Mouse (Mus musculus) skeletal muscle tissue, adult 2 months (tissue): ENCODE results near the gene Tspan18.
A peak's percentile ranks its signal among the peaks of the same experiment; 100 is the strongest.

Source experiments
- DNase-seq: peaks from one replicate; pipeline ENCODE4 v3.0.0-alpha.2; 2012; ENCODE audit warnings: low read depth, low spot score

The Tspan18 gene

DNA sequence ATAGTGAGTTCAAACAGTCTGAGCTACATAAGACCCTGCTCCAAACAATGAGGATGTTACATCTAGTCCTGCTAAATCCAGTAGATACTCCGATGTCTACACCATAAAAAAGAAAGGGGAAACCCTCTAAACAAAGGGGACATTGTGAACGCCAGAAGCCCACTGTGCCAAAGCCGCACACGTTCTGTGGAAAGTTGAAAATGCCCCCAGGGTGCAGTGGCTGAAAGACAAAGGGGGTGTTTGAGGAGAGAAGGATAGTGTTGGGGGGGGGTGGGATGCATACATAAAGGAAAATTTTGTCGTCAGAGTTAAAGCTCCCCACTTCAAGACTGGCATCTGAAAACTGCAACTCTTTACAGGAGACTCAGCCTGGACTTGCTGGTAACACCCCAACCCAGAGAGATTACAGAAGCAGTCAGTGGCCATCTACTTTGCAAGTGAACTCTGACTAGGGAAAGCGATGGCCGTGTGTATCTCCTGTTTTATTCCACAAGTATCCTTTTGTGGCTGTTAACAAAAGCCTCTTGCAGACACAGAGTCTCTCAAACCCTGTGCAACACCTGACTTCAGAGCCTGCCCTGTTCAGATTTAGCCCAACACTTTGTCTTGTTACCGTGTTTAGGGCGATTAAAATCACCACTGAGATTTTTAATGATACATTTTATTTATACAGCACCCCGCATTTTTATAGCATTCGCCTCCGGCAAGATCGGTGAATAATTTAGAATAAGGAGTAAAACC lies 42.9 kb downstream of the Tspan18 start:
- no peak for DNase-seq

DNA sequence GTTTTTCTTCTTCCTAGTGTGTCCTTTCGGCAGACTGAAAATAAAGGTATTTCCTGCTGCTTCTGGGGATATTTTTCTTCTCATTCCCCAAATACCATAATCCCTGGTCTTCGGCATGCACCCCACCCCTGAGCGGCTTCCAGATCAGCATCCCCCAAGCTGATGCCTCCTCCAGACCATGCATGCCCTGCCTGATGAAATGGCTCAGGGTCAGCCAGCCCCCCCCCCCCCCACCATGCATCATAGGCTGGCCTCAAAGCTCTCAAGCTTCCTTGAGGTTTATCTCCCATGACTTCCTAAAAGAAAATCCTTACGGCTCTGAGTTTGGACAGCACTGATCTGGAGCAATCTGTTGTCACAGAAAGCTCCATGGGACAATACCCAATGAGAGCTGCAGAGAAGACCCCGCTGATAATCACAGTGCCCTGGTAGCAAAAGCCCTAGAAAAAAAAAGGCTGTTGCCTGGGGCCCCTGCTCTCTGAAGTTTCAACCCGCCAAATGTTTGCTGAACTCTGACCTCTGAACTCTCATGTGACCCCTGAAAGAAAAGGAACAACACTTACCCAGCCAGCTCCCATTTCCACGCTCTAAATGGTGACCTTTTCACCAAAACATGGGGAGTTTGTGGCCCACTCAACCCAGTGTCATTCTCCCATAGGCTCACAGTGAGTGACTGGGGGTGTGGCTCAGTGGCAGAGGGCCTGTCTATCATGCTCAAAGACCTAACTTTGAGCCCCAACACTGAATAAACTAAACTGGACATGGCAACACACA lies 43.8 kb downstream of the Tspan18 start:
- no peak for DNase-seq

DNA sequence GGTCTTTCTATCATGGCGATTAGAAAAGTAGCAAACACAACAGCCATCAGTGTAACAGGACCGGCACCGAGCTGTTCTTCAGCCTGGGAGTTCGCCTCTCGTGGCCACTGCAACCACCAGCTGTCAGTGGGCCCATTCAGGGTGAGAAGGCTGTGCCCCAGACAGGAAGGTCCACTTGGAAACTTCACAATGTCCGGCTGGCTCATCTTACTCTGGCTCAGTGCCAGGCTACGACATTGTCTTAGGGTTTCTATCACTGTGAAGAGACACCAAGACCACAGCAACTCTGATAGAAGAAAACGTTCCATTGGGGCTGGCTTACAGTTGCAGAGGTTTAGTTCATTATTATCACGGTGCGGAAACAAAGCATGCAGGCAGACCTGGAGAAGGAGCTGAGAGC lies 45.1 kb downstream of the Tspan18 start:
- DNase-seq: no peak

DNA sequence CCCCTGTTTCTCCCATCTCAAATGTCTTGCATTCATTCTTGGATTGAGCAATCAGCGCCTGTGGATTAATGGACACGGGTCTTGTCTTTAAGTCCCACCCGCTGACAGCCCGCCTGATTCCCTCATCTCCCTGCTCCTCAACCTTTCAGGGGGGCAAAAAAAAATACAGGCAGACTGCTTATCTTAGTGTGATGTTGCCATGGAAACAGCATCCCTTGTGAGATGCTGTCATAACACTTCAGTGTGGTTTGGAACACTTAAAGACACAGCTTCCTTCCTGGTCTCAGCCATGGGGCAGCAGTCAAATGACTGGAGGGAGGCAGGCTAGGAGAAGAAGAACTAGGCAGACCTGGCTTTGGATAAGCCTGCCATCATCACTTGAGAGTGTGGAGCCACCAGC lies 47.0 kb downstream of the Tspan18 start:
- no peak for DNase-seq

DNA sequence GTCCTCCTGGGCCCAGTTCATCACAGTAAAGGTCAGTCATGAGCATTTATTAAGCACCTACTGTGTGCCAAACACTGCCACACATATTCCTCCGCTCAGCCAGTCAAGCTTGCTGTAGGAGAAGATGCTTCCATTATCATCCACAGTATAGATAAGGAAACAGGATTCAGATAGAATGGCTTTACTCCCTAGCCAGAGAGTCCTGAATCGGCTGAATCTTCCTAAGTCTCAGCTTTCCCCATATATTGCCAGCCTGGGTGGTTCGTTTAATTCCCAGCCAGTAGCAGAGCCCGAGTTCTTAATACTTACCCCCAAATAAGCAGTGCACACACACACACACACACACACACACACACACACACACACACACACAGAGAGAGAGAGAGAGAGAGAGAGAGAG lies 47.6 kb downstream of the Tspan18 start:
- no peak for DNase-seq

DNA sequence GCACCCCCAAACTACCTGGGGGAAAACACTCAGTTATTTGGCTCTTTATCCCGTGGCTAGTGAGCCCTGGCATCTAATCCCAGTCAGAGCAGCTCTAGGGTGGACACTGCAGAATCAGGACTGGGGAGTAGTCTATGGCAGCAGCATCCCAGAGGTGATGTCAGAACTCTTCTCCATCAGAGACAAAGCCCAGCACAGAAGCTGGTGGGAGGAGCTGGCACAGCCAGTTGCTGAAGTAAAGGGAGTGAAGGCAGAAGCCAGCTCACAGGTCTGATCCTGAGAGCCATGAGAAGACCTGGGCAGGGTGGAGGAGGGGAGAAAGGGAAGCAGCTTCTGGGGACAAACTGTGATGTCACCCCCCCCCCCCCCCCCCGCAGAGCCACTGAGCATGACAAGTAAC lies 48.0 kb downstream of the Tspan18 start:
- no peak for DNase-seq

DNA sequence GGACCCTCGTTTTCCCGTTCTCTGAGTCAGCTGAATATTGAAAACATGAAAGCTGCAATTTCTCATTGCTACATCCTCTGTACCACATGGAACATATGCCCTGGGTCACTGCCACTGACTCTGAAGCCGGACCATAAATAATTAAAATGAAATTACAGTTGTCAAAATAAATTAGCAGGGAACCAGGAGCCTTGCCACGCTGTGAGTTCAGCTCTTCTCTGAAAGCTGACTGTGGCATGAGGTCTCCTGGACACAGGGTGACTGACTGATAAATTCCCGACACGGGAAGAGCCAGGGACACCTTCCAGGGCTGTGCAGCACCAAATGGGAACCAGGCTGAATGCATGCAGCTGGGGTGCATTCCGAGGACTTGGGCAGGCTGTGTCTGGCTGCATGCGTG lies 48.5 kb downstream of the Tspan18 start:
- no peak for DNase-seq

DNA sequence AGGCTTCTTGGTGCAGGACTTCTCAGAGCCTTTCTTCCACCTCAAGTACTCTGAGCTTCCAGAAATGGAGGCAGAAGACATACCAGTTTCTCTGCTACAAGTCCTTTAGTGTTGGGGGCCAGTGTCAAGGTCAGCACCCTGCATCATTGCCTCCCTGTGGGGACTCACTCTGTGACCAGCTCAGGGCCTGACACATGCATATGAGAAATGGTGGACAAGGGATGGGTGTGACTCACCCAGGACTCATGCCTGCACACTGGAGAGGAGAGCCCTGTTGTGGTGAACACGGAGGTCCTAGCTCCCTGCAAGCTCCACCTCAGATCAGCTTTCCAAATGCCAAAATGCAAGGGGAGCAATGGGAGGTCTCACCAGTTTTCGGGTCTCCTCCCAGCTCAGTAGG lies 49.7 kb downstream of the Tspan18 start:
- DNase-seq: no peak

DNA sequence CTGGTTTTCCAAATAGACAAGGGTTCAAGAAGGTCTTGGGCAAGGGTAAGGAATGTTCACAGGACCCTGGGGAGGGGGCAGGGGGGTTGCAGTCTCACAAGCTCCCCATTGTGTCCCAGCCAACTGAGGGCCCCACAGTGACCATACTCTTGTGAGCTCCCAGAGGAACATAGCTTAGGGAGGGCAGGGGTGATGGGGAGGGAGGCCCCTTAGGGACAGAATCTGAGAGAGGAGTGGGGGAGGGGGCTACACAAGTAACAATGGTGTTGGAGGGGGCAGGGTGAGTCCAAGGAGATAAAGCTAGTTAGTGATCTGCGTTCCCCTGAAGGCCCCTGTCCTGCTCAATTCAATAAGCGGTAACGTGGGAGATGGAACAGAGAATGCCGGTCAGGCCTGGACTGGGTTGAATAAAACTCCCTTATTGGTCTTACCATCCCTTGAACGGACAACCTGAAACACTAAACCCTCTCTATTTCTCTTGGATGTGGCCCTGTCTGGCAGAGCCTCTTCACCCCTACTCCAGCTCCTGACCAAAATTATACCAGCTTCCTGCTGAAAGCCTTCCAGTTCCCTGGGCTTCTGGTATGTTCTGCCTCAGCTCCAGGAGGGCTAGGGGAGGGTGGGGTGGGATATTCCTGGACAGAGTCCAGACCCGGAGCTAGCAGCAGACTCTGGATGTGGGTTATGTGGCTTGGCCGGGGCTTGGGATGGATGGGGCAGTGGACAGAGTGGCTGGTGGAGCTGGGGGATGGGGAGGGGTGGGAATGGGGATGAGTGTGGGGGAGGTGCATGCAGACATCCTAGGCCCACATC lies 50.6 kb downstream of the Tspan18 start:
- no peak for DNase-seq

DNA sequence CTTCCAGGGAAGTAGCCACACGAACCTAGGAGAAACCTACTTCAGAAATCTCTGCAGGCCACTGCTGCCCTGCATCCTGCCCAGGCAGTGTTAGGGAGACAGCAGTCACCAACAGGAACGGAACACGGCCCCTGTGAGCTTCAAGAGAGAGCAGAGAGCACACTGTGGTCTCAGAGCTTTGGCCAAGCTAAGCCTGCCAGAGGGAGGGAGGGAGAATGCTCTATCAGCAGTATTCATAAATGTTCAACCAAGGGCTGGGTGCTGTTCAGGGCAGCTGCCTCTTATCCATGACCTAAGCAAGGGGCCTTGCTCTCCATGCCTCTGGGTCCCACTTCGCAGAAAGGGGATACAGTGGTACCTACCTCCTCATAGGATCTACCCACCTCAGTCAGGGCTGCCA lies 51.7 kb downstream of the Tspan18 start:
- DNase-seq: no peak

DNA sequence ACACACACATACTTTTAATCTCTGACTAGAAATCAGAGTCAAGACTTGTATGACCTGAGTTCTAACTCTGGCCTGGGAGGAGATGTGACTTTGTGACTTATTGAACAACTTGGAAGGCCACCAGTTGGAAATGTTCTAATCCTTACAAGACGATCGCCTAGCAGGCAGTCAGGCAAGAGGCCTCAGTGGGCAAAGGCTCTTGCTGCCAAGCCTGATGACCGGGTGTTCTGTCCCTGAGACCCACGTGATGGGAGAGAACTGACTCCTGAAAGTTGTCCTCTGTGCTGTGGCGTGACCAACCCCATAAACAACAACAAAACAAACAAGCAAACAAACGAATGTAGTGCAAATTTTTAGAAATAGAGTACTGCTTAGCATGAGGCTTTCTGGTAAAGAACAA lies 52.8 kb downstream of the Tspan18 start:
- no peak for DNase-seq

DNA sequence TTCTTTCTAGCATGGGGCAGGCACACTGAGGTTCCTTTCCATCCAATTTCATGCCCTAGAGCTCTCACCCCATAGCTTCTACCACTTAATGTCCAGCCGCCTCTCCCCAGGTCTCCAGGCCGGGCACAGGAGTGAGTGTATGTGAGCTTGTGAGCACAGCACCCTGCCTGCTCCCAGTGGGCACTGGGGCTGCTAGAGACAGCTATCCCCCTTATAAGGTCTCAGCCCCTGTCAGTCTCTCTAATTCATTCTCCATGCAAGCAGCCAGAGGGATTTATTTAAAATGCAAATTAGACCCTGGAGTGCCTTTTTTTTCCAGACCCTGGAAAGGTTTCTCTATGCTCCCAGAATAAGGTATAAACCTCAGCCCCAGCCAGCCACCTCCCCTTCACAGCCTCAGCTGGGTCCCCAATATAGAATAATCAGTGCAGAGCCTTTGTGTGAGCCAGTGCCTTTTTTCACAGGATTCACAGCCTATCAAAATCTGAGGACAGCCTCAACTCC lies 54.1 kb downstream of the Tspan18 start:
- DNase-seq: no peak

DNA sequence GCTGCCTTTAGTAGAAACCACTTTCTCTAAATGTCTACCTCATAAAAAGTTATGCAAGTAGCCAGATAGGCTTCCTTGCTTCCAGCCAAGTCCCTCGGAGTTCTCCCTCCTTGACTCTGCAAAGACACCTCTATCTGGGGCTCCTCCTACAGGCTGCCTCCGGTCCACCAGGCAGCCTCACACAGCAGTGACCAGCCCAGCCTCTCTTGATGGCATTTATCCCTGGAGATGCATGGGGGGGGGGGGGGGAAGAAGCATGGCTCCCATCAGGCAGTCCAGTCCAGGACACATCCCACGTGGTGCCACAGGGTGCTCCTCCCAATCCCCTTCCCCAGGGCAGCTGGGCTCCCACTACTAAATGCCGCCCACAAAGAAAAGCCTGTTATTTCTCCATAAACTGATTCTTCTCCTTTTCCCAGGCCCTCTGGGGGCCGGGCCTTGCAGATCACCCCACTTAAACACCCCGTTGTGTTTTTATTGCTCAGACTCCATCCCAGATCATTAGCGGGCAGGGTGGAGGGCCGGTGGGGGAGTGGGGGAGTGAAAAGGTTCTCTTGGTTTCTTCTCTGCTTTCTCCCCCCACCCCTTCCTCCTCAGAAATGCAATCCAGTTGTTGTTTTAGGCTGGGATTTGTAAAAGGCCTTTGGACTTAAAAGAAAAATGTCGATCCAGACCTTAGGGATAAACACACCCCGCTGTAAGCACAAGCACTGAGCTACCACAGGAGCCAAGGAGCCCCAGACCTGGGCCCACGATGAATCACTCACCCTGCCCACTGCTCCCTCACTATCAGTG lies 55.9 kb downstream of the Tspan18 start:
- no peak for DNase-seq

DNA sequence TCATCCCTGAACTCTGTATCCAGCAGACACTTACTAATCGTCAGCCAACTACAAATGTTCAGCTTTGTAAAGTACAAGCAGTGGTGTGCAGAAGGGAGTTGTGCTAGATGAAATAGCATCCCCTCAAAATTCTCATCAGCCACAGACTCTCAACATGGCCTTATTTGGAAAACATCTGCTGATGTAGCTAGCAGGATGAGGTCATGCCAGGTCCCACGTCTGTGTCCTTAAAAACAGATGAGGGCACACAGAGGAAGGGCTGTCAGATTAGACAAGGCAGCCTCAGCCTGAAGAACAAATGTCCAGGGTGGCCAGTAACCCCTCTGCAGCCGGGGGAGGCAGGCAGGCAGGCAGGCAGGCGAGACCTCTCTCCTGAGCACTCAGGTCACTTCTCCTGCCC lies 56.8 kb downstream of the Tspan18 start:
- DNase-seq: peak; percentile 52

DNA sequence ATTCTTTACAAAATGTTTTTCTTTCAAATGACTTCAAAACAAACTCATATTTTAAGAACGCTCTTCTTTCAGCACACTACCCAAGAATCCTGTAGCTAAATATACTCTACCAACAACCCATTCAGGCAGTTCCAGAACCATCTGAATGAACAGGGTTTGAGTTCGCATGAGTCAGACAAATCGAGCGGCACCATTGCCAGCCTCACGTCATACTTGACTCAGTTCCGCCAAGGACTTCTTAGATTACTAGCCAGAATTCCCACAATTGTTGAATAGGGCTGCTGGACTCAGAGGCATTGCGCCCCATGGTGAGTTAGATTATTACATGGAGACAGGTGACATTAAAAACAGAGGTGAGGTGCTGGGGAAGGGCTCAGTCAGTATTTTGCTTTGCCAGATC lies 58.3 kb downstream of the Tspan18 start:
- no peak for DNase-seq

DNA sequence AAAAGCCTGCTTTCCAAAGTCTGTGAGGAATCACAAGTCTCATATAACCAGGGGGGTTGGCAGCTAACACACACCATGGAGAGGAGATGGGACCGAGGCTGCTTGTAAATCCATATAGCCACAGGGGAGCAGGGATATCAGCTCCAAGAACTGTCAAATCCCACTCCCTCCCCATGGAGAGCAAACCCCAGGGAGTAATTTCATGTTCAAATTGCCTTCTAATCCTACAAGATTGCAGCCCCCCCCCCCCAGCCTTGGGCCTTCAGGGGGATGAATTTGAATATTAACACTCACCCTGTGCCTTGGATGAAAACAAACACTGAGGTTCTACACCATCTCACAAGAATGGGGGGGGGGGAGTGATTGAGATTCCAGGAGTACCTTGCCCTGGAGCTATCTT lies 60.4 kb downstream of the Tspan18 start:
- no peak for DNase-seq

DNA sequence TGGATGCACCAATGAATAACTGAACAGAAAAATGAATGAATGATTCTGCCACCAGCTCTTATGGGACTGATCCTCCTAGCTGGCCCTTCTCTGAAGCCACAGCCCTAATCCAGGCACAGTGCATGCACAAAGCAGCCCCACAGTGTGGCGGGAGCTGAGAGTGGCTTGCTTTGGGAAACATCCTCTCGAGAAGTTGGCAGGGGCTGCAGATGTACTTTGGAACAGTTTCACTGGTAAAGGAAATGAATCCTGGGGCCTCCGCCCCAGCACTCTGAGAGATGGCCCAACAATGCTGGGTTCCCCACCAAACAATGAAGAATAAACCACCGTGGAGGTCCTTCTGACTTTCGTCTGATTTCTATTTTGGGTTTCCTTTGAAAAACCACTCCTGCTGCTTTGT lies 64.2 kb downstream of the Tspan18 start:
- DNase-seq: no peak

DNA sequence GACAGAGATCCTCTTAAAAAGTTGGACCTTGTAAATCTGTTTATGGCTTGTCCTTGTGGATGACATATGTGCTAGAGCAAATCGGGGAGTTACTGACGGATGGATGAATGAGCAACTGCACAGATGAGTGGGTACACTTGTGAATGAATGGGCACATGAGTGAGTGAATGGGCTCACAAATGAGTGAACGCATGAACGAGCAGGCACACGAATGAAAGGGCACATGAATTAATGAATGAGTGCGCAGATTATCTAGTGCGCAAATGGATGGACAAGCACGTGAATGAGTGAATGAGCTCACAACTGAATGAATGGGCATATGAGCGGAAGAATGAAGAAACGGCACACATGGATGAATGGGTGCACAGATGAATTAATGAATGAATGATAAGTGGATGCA lies 64.7 kb downstream of the Tspan18 start:
- no peak for DNase-seq

DNA sequence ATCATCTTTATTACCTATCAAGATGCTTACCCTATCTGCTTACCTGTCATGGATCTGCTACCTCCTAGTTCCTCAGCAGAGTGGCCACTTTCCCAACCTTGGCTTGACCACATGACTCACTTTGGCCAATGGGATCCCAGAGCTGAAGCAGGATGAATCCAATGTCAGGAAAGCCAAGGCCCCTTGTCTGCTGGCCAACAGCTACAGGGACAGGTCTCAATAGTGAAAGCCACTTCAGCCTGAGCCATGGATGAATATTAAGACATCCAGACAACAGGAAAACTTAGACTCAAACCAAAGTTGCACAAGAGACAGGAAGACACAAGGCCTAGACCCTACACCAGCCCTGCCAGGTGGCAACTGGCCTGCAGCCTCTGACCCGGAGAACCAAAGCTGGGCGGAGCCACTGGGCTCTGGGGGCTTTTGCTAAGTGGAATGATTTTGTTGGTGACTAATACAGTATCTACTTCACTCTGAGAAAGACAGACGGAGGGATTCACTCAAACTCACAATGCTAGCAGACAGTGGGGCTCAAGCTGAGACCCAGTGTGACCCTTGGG lies 65.5 kb downstream of the Tspan18 start:
- DNase-seq: no peak

DNA sequence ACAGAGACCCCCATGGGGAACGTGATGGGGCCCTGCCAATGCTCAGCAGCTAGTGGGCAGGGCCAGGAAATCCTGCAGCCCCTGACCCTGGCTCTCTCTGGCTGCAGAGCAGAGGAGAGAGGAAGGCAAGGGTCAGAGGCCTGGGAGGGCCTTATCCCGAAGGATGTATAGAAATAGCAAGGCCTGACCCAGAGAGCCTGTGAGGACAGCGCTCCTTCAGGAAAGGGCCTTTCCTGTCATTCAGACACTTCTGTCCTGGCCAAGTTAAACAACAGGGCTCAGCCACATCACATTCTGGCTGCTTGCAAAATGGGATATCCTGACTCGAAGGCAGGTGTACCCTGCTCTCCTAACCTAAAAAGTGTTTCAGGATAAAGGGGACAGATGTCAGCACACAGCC lies 66.5 kb downstream of the Tspan18 start:
- no peak for DNase-seq

DNA sequence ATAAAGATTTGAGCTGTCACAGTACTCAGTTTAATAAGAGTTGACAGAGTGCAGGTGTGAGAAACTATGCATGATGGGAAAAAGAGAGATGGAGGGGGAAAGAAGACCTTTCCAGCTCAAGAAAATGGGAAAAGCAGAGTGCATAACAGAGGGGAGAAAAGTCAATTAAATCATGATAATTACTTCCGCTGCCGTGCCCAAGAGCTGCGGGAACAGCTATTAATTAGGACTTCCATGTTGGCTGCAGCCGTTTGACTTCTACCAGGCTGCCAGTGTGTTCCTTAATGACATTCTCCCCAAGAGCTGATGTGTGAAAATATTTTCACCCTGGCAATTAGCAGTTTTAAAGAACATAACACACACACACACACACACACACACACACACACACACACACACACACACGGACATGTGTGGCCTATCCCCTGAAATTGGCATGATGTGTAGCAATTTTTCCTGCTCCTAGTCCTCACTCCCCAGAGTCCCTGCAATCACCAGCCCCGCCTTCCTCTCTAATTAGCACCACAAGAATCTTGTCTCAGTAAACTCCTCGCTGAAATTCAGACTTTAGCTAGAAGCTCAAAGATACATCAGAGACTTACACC lies 67.6 kb downstream of the Tspan18 start:
- DNase-seq: no peak
